Mouse (Mus musculus): ENCODE measurements at regions not wholly inside any gene's neighbourhood (a gene's known extent, or its start where the extent isn't known, plus 50 kb on each side); places are given as distances from the start of the nearest gene placed in this dataset.
"Not testable (repeated sequence)": the region's sequence is repeated elsewhere in the genome, so short reads cannot be mapped to it uniquely, and the experiment has no call there.

DNA sequence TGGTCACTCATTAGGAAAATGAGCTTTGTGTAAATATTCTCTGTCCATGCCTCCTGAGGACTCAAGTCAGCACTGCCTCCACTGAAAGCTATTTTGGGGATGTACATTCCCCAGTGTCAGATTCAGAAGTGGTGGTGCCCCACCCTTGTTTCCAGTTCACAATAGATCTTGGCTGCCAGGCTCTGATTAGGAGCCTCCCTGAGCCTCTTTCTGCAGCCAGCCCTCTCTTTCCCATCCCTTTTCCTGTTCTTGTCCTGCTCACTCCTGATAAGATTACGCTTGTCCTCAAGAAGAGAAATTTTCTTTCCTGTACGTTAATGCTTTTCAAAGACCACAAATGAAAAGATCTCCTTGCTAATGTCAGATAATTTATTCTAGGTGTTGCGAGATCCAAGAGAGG lies 465.2 kb downstream of the Ets1 start:
- Histone ChIP-seq H3K36me3 (no peaks in the 10 kb centered on the region), H3K27me3 (ENCODE audit: insufficient read depth, poor library complexity, severe bottlenecking) (no peaks in the 10 kb centered on the region), H3K27ac (no peak overlapping the region), H3K9me3 (no peaks in the 10 kb centered on the region), H3K4me1 (peaks cover 13% of the 10 kb centered on the region), H3K4me3 (no peak overlapping the region)
- 21% methylated on average over 3 of the region's 3 CpGs for WGBS
- DNase-seq (ENCODE audit: low spot score): no peak

DNA sequence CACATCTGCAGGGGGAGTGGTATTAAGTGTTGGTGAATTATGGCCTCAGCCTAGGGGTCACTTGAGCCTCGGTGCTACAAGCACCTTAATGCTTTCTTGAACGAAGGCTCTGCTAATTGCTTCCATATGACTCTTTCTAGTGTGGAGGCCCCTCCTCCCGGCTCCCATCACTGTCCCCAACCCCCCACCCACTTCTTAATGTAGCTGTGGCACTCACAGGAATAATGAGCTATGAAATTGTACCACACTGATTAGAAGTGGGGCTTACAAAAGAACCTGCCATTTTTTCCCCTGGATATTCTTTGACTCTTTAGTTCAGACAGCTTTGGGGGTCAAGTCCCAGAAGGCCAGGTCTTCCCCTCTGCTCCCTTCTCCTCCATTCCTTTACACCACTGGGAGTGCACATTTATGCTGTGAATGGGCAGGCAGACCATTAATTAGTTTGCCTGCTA lies 468.6 kb downstream of the Ets1 start:
- H3K9me3 ChIP-seq: no peaks in the 10 kb centered on the region
- no peak overlapping the region for H3K27ac ChIP-seq
- no peak overlapping the region for H3K4me3 ChIP-seq
- no peak for DNase-seq (ENCODE audit: low spot score)
- 41% methylated on average over 3 of the region's 3 CpGs for WGBS
- peaks cover 13% of the 10 kb centered on the region for H3K4me1 ChIP-seq
- no peaks in the 10 kb centered on the region for H3K36me3 ChIP-seq
- no peaks in the 10 kb centered on the region for H3K27me3 ChIP-seq (ENCODE audit: insufficient read depth, poor library complexity, severe bottlenecking)

- DNase-seq (ENCODE audit: low spot score): no peak
- no peaks in the 10 kb centered on the region for H3K9me3 ChIP-seq
- WGBS: 92% methylated on average over 1 of the region's 1 CpGs
- H3K4me1 ChIP-seq: no peaks in the 10 kb centered on the region
- H3K27me3 ChIP-seq (ENCODE audit: insufficient read depth, poor library complexity, severe bottlenecking): no peaks in the 10 kb centered on the region
- H3K4me3 ChIP-seq: no peak overlapping the region
- no peak overlapping the region for H3K27ac ChIP-seq
- H3K36me3 ChIP-seq: no peaks in the 10 kb centered on the region
These were observed 487.8 kb downstream of the Ets1 start for GRCm38 (mm10) chr9:33123841-33124240.

- no peaks in the 10 kb centered on the region for H3K36me3 ChIP-seq
- no peaks in the 10 kb centered on the region for H3K4me1 ChIP-seq
- no peak for DNase-seq (ENCODE audit: low spot score)
- H3K27ac ChIP-seq: no peak overlapping the region
- H3K27me3 ChIP-seq (ENCODE audit: insufficient read depth, poor library complexity, severe bottlenecking): no peaks in the 10 kb centered on the region
- no peak overlapping the region for H3K4me3 ChIP-seq
- no peaks in the 10 kb centered on the region for H3K9me3 ChIP-seq
- WGBS: 61% methylated on average over 1 of the region's 1 CpGs
These were observed 516.2 kb downstream of the Ets1 start for GRCm38 (mm10) chr9:33152186-33152585.

DNA sequence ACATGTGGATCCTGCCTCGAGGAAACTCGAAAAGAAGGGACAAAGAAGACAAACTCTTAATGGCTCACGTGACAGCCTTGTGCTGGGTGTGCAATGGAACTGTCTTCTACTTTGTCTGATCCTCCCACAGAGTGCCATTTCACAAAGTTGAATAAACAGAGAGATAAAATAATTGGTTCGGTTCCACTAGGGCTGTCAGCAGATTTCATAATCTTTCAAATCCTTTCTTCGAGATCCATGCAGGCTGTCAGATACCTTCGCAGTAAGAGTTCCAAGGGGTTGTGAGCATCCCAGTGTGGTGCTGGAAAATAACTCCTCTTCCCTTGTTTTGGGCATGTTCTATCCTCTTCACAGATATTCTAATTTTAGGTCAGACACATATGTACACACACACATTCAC lies 532.1 kb downstream of the Ets1 start:
- 76% methylated on average over 6 of the region's 6 CpGs for WGBS
- no peaks in the 10 kb centered on the region for H3K27me3 ChIP-seq (ENCODE audit: insufficient read depth, poor library complexity, severe bottlenecking)
- H3K36me3 ChIP-seq: no peaks in the 10 kb centered on the region
- DNase-seq (ENCODE audit: low spot score): no peak
- no peak overlapping the region for H3K4me3 ChIP-seq
- H3K4me1 ChIP-seq: no peaks in the 10 kb centered on the region
- no peaks in the 10 kb centered on the region for H3K9me3 ChIP-seq
- no peak overlapping the region for H3K27ac ChIP-seq

GRCm38 (mm10) chr9:33169093-33169492 lies 533.1 kb downstream of the Ets1 start:
- 79% methylated on average over 1 of the region's 1 CpGs for WGBS
- H3K4me1 ChIP-seq; H3K9me3 ChIP-seq; H3K27me3 ChIP-seq (ENCODE audit: insufficient read depth, poor library complexity, severe bottlenecking); DNase-seq (ENCODE audit: low spot score); H3K27ac ChIP-seq; H3K4me3 ChIP-seq; H3K36me3 ChIP-seq: not testable (repeated sequence)

GRCm38 (mm10) chr9:33180066-33180465 lies 544.0 kb downstream of the Ets1 start:
- Histone ChIP-seq H3K9me3 (no peaks in the 10 kb centered on the region), H3K36me3 (no peaks in the 10 kb centered on the region), H3K27me3 (ENCODE audit: insufficient read depth, poor library complexity, severe bottlenecking) (no peaks in the 10 kb centered on the region), H3K27ac (no peak overlapping the region), H3K4me3 (no peak overlapping the region), H3K4me1 (no peaks in the 10 kb centered on the region)
- DNase-seq (ENCODE audit: low spot score): no peak

DNA sequence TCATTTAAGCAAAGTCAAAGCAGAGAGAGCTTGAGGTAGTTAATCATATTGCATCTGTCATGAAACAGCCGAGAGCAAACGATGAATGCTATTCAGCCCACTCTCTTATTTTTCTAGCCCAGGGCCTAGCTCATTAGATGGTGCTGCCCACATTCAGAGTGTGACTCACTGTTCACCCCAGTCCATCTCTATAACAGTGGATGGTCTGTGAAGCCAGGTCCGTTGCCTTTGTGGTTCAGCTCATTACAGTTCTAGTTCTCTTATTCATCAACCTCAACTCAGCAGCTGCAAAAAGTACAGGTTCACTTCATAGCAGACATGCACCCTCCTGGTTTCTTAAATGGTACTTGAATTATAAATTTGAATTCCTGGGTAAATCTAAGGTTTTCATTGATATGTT lies 551.2 kb downstream of the Ets1 start:
- 85% methylated on average over 3 of the region's 3 CpGs for WGBS
- H3K4me1 ChIP-seq: no peaks in the 10 kb centered on the region
- H3K27me3 ChIP-seq (ENCODE audit: insufficient read depth, poor library complexity, severe bottlenecking): no peaks in the 10 kb centered on the region

GRCm38 (mm10) chr9:33209083-33209482 lies 573.1 kb downstream of the Ets1 start:
- H3K9me3 ChIP-seq: no peaks in the 10 kb centered on the region
- WGBS: 83% methylated on average over 2 of the region's 2 CpGs

More for the DNA sequence above, 551.2 kb downstream of the Ets1 start:
- no peaks in the 10 kb centered on the region for H3K9me3 ChIP-seq
- no peak overlapping the region for H3K4me3 ChIP-seq
- DNase-seq (ENCODE audit: low spot score): no peak
- no peaks in the 10 kb centered on the region for H3K36me3 ChIP-seq
- H3K27ac ChIP-seq: no peak overlapping the region

GRCm38 (mm10) chr9:33214523-33214922 lies 578.5 kb downstream of the Ets1 start:
- 68% methylated on average over 1 of the region's 1 CpGs for WGBS
- Histone ChIP-seq H3K9me3 (no peaks in the 10 kb centered on the region), H3K27me3 (ENCODE audit: insufficient read depth, poor library complexity, severe bottlenecking) (no peaks in the 10 kb centered on the region), H3K4me1 (no peaks in the 10 kb centered on the region), H3K4me3 (no peak overlapping the region), H3K36me3 (no peaks in the 10 kb centered on the region), H3K27ac (no peak overlapping the region)
- no peak for DNase-seq (ENCODE audit: low spot score)

More at GRCm38 (mm10) chr9:33209083-33209482, 573.1 kb downstream of the Ets1 start:
- no peak overlapping the region for H3K27ac ChIP-seq
- no peaks in the 10 kb centered on the region for H3K4me1 ChIP-seq
- H3K27me3 ChIP-seq (ENCODE audit: insufficient read depth, poor library complexity, severe bottlenecking): no peaks in the 10 kb centered on the region
- H3K4me3 ChIP-seq: no peak overlapping the region
- no peaks in the 10 kb centered on the region for H3K36me3 ChIP-seq
- no peak for DNase-seq (ENCODE audit: low spot score)

DNA sequence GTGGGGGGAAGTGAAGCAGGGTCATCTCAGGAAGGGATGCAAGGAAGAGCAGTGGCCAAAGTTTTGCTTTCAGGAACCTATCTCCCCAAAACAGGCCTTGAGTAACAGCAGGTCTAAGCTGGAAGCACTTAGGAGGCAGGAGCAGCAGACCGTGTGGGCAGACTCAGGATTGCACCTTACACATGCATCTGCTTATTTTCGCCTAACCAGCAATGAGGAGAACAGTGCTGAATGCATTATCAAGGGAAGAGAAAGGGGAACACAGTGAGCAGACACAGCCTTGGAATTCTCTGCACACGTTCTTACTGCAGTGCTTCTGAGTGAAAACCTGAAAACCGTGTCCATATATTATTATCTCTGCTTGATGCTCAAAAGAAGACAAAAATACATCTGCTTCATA lies 585.0 kb downstream of the Ets1 start:
- Histone ChIP-seq H3K4me1 (no peaks in the 10 kb centered on the region), H3K4me3 (no peak overlapping the region), H3K9me3 (no peaks in the 10 kb centered on the region), H3K27me3 (ENCODE audit: insufficient read depth, poor library complexity, severe bottlenecking) (no peaks in the 10 kb centered on the region), H3K36me3 (no peaks in the 10 kb centered on the region), H3K27ac (no peak overlapping the region)
- WGBS: 77% methylated on average over 4 of the region's 4 CpGs
- DNase-seq (ENCODE audit: low spot score): no peak

- 85% methylated on average over 11 of the region's 11 CpGs for WGBS
- Histone ChIP-seq H3K4me3 (no peak overlapping the region), H3K27ac (no peak overlapping the region), H3K4me1 (no peaks in the 10 kb centered on the region), H3K27me3 (ENCODE audit: insufficient read depth, poor library complexity, severe bottlenecking) (no peaks in the 10 kb centered on the region), H3K36me3 (no peaks in the 10 kb centered on the region), H3K9me3 (no peaks in the 10 kb centered on the region)
- DNase-seq (ENCODE audit: low spot score): no peak
These were observed 586.2 kb downstream of the Ets1 start for GRCm38 (mm10) chr9:33222066-33222805.

DNA sequence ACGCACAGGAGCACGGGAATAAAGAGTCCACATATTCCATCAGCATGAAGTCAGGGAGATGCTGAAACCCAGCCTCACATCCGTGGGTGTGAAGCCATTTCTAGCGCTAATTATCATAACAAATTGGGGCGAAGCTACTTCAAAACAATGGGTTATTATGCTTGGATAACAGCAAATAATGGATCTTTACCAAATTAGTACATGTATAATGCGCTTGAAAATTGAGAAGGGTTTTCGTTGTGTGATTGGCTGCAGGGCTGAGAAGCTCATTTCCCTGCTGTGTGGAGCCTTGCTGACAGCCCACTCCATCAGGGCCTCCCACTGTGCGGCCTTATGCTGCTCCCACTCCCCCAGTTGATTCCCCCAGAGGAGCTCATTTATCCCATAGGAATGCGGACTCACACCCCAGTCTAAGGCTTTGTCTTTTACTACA lies 597.7 kb downstream of the Ets1 start:
- H3K27me3 ChIP-seq (ENCODE audit: insufficient read depth, poor library complexity, severe bottlenecking): no peaks in the 10 kb centered on the region
- no peak overlapping the region for H3K27ac ChIP-seq
- no peaks in the 10 kb centered on the region for H3K4me1 ChIP-seq
- H3K4me3 ChIP-seq: no peak overlapping the region
- DNase-seq (ENCODE audit: low spot score): no peak
- no peaks in the 10 kb centered on the region for H3K9me3 ChIP-seq
- H3K36me3 ChIP-seq: no peaks in the 10 kb centered on the region
- WGBS: 30% methylated on average over 9 of the region's 9 CpGs

- H3K9me3 ChIP-seq: no peaks in the 10 kb centered on the region
- no peaks in the 10 kb centered on the region for H3K4me1 ChIP-seq
- no peak for DNase-seq (ENCODE audit: low spot score)
- no peaks in the 10 kb centered on the region for H3K27me3 ChIP-seq (ENCODE audit: insufficient read depth, poor library complexity, severe bottlenecking)
- H3K36me3 ChIP-seq: no peaks in the 10 kb centered on the region
- H3K27ac ChIP-seq: no peak overlapping the region
- no peak overlapping the region for H3K4me3 ChIP-seq
- WGBS: 83% methylated on average over 2 of the region's 2 CpGs
These were observed 602.2 kb downstream of the Ets1 start for GRCm38 (mm10) chr9:33238190-33238589.

All from heart, embryonic 10.5 days (tissue).